Mouse (Mus musculus) adipocyte (in vitro differentiated cells): ENCODE data around the gene Zfp248.
A peak's percentile ranks its signal among the peaks of the same experiment; 100 is the strongest.

Source experiments
- DNase-seq: peaks from one replicate; pipeline ENCODE4 v3.0.0-alpha.2; 2016; ENCODE audit warnings: low spot score

Gene Zfp248

DNA sequence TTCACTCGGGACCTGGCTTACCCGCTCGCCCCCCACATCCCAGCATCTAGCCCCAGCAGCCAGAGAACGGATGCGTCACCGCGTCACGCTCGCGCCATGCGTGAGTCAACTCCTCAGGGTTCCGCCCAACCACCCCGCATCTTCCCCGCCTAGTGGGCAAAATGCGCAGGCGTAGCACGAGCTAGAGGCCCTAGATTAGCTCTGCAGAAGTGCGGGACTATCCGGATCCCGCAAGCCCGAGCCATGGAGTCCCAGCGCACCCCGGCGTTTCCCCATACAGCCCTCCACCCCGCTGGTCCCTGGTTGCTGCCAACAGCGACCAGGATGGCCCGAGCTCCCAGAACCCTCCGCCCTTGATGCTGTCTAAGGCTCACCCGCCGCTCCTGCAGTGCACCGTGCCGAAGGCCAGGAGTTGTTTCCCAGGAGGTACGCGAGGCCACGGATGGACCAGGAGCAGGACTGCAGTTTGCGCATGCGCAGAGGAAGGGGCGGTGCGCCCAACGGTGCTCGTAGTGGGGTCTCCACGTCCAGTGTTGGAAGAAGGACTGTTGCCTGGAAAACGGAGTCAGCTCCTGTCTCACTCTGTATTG is at the start of gene Zfp248:
TSS of gene Zfp248 (minus strand) at position 487 of the 590 bp plus-strand sequence.
- peak; percentile 90 for DNase-seq

- no peak for DNase-seq
Measured at GRCm38 (mm10) chr6:118499010-118499409, 43.7 kb upstream of the Zfp248 start.

GRCm38 (mm10) chr6:118482125-118482524 is 26.8 kb upstream of the Zfp248 start:
- no peak for DNase-seq

DNA sequence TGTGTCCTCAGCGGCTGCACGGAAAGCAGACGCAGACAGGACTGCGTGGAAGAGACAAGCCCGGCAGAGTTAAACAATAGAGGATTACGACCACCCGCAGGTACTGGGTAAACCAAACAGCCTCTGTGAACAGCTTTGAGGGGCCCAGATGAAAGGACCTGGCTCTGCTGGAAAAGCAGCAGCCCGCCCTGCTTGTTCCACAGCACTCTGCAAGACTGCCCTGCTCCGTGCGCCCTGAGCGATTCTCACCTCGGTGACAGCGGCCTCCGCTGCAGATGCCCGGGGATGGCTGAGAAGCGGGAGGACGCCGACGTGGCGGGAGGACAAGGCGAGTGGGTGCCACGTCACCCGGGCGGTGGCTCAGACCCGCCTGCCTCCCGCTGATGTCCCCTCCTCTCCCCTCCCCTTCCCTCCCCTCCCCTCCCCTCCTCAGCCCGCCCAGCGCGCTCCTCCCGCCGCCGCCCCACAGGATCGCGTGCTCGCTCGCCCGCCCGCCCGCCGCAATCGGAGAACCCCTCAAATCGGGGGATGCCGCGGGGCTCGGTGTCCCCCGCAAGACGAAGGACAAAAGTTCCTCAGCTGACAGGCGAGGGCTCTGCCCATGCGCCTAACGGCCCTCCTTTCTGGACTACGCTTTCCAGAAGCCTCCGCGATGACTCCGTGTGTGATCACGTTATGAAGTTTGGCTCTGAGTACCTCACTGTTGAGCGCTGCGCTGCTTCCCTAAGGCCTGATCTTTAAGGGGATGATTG is 23.8 kb upstream of the Zfp248 start, which contains the start of gene Zfp9:
TSS of gene Zfp9 (minus strand) at position 364 of the 752 bp plus-strand sequence.
- peak; percentile 80 for DNase-seq

GRCm38 (mm10) chr6:118477875-118478785 is 22.8 kb upstream of the Zfp248 start:
- no peak for DNase-seq

GRCm38 (mm10) chr6:118462069-118462705 is 6.9 kb upstream of the Zfp248 start:
- no peak for DNase-seq

DNA sequence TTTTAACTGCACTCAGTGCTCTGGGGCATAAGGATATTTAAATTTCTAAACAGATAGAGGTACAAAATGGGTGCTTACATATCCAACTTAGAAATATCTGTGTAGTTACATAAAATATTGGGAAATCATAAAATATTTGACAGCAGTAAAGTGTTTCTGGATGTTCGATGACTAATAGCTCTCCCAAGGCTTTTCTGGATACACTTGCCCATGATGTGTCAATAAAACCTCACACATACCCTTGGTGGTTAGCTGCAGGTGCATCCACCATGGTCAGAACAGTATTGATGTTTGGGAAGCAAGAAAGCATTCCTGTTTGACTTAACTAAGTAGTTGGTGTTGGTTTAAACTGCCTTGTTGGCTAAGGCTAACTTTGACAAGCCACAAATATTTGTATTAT is 2.4 kb upstream of the Zfp248 start:
- no peak for DNase-seq

DNA sequence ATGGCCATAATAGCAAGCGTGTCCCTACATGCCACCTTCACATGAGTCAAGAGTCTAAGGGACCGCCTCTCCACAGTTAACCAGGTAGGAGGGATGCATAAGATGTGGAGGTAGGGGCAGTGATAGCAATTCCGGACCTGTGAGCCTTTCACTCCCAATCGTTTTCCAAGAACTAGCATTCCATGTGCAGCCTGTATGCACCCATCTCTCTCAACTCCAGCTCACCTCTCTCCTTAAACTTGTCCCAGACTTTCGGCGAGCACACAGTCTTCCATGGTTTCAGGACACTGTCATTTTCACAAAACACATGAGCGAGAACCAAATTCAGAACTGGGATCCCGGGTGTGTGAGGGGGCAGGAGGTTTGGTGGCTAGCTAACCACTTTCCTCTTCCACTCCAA is 876 bp downstream of the Zfp248 start:
- DNase-seq = peak; percentile 32

DNA sequence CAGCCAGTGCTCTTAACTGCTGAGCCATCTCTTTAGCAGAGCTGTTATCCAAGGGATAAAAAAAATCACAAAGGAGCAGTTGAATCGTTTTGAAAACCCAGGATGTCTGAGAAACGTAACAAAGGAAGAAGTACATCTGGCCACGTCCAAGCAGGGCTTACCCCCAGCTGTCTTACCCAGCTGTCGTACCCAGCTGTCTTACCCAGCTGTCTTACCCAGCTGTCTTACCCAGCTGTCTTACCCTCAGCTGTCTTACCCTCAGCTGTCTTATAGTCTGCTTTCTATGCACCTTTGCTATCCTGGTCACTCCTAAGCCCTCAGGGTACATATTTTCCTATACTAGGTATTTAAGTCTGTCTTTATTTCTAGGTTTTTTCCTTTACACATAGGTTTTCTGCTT is 23.8 kb downstream of the Zfp248 start:
- no peak for DNase-seq

DNA sequence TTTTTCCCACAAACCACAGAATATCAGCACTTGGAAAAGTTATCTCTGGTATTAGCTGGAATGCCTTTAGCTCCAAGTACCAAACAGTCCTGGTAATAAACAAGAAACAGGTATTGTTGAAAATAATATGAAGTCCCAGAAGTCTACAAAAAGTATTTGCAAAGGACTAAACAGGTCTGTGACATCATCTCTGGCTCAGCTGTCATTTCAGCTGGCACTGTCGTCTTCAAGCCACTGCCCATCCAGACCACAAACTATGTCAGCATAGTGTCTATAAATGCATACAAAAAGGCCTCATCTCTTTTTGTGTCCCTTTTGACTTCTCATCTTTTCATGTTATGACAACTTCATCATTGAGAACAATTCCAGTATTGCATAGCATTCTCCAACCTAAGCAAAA is 28.7 kb downstream of the Zfp248 start:
- no peak for DNase-seq

DNA sequence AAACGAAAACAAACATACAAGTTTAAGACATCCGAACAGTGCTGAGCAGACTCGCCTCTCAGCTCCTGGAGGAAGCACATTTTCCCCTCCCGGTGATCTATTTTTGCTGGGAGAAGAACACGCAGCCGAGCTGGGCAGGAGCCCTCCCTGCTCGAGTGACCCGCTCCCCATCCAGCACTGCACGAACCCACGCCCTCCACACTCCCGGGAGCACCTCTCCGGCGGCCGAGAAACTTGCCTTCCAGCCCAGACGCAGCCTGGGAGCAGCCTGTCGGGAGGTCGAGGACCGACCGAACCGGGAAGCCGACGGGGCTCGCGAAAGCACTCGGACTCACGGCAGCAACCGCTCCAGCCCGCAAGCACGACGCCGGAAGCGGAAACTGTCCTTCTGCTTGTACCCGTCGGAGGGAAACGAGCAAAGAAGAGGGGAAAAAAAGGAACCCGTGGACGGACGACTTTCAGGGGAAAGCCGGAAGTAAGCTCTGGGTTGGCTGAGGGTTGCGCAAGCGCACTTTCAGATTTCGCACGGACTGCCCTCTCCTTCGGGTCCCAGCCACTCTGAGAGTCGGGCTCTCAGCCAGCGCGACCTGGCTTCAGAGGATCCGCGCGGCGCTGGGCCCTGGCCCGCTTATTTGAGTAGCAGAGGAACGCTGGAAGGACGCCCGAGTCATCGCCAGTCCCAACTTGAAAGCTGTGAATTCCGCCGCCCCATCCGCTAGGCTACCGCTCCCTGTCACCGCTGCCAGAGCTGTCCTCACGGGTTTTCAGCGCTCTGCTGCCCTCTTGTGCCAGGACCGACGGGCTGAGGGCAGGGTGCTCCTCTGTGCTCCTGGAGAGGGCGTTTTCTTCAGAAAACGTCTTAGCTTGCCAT is 36.0 kb downstream of the Zfp248 start, which contains the start of gene Bms1:
TSS of gene Bms1 (minus strand) at position 425 of the 871 bp plus-strand sequence.
- peak; percentile 99 for DNase-seq

DNA sequence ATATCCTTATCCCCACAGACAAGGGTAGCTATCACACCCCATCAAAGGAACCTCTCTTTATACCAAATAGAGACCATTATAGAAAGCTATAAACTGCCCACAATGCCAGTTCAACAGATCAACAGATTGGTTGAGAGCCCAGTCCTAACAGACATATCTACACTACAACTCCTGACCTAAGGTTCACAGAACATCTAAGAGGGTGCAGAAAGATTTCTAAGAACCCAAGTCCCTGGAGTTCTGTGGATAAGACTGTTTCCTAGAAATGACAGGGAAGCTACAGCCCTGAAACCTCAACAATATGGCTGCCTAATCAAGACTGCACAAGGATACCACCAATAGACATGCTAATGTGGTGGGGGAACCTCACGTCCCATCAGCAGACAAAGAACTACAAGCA is 44.9 kb downstream of the Zfp248 start:
- no peak for DNase-seq

DNA sequence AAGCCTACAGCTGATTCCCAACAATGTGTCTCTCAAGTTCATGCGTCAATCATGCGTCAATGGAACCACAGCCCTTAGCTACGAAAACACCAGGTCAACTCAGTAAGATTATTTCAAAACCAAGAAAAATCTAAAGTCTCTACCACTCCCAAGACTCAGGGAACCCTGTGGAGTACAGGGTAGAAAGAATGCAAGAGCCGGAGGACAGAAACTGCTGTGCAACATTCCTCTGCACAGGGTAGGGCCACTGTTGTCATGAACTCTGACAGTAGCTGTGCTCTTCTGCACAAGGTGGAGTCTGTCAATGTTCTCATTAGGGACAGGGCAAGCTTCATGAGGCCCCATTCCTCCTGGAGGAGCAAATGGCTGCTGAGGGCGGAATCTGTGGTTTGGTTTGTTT is 46.8 kb downstream of the Zfp248 start:
- no peak for DNase-seq

DNA sequence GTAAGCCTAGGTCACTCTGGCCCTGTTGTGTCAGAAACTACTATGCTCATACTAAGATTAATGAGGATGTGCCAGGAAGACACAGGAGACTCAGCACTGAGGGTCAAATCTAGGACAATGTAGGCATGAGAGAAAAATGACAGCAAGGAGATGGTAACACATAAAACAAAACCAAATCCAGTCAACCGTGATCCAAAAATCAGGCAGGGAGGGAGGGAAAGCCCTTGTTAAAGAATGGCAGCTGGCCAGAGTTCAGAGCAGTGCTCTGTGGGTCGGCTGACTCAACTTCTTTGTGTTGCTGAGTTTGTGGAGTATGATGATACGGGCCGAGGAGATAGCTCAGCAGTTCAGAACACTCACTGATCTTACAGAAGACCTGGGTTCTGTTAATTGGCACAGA is 48.9 kb downstream of the Zfp248 start:
- DNase-seq = peak; percentile 57

- no peak for DNase-seq
Measured at GRCm38 (mm10) chr6:118390746-118391145, 64.6 kb downstream of the Zfp248 start.

GRCm38 (mm10) chr6:118385962-118386361 is 69.4 kb downstream of the Zfp248 start:
- no peak for DNase-seq

GRCm38 (mm10) chr6:118381234-118381633 is 74.1 kb downstream of the Zfp248 start:
- DNase-seq = no peak

DNA sequence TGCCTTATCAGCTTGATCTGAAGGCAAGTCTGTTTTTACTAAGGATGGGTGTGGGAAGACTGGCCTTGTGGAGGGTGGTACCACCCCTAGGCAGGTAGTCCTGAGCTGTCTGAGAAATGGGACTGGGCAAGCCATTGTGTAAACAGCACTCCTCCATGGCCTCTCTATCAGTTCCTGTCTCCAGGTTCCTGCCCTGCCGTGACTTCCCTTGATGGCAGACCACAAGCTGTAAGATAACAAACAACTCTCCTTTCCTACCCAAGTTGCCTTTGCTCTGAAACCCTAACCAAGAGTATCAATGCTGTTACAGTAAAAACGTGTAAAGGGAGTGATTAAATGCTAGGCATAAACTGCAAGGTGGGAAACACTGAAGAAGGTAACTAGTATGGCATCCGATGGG is 74.7 kb downstream of the Zfp248 start:
- DNase-seq = no peak

- peak; percentile 58 for DNase-seq
Measured at GRCm38 (mm10) chr6:118379451-118380167, 75.7 kb downstream of the Zfp248 start.

GRCm38 (mm10) chr6:118377611-118378010 is 77.7 kb downstream of the Zfp248 start:
- no peak for DNase-seq
